Mouse (Mus musculus): ENCODE measurements around the gene Gpa33. TPM values are rescaled to one million over a fixed set of nuclear protein-coding genes. Genes with fewer than 3 reads are reported as not detected.

The Gpa33 gene
- total RNA-seq, 2 experiments from 2014 or later: not detected

DNA sequence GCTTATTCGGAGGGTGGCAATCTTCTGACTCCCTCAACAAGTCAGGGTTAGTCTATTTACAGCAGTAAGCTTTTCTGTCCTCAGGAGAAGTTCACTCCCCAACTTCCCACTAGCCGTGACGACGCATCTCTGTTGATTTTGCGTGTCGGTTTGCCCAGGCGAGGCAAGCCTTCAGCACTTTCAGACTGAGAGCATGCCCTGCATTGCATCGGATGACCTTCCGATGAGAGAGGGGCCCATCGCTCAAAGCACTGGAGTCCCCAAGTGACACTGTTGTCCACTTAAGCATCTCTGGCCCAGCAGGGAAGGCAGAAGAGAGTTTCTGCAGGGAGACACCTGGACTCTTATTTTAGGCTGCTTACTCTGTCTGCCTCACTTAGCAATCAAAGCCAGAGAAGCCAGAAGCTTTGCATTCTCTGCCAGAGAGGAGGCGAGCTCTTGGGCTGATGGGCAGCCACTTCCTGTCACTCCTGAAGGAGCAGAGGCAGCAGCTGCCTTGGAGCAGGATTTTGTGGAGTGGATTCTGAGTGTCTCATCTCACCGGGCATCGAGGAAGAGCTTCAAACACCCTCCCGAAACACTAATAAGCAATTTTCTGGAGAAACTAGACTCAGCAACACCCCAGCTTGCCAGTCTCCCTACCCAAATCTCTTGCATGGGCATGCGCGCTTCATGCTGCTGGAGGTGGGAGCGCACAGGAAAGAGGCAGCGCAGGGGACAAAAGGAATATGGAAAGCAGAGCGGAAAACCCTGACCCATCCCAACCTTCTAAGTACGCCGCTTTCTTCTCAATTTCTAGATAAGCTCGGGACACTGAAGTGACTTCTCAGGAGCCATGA is 54.6 kb downstream of the Gpa33 start:
- Histone ChIP-seq H3K27ac (peak overlapping the region; percentile 70), H3K4me3 (no peak overlapping the region; the same call in 1 of the 2 replicates)
- DNase-seq (ENCODE audit: low spot score in 2 of 2): no peak
- TF ChIP-seq CTCF (conservative IDR thresholded peaks at IDR 0.05): no peak

DNA sequence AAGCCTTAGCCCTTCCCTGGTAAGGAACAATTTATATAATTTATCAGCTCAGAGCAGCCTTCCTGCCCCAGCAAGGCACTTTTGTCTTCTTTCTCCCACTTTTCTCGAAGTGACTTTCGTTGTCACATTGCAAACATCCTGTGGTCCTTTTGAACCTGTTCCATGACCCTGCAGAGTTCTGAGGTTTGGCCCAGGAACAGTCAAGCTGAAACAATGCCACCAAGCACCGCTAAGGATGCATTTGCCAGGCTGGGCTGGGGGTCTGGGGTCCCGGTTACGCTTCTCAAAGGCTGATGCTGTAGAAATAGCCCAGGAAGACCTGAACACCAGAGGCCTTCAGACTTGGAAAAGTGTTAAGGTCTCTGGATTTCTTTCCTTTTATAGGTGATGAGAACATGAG is 55.3 kb downstream of the Gpa33 start:
- Histone ChIP-seq H3K27ac (peak overlapping the region; percentile 70), H3K4me3 (no peak overlapping the region)
- no peak for TF ChIP-seq CTCF (conservative IDR thresholded peaks at IDR 0.05)
- no peak for DNase-seq (ENCODE audit: low spot score in 2 of 2)

DNA sequence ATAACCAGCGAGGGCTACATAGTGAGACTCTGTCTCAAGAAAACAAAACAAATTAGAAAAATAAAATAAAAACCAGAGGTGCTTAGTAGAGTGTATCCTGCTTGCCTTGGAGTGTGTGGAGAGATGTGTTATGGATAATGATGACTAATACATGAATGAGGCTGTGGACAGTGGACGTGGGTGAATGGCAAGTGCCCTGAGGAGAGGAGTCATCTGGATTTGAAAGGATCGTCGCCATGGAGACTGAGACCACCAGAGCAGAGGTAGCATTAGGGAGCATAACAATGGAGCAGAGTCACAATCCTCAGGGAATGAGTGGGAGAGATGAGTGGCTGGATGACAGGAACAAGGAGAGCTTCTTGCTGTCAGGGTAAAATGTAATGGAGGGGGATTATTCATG is 59.8 kb downstream of the Gpa33 start:
- DNase-seq (ENCODE audit: low spot score in 2 of 2): no peak
- H3K27ac ChIP-seq: no peak overlapping the region
- H3K4me3 ChIP-seq: no peak overlapping the region
- no peak for TF ChIP-seq CTCF (conservative IDR thresholded peaks at IDR 0.05)

DNA sequence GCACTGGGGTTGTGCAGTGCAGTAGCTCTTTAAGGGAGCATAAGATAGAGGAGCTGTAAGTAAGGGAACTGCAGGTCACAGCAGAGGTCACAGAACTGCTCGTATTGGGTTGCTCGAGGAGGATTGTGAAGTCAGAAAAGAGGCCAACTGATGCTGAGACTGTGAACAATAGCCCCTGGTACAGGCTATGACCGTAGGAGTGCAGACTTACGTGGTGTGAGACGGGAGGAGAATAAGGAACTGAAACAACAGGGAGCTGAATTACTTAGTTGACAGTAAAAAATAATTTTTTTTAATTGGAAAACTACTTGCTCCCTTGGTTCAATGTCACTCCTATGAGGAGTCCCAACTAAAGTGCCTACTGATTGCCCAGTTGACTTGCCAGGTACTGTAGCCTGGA is 74.1 kb downstream of the Gpa33 start:
- H3K27ac ChIP-seq: no peak overlapping the region
- no peak for TF ChIP-seq CTCF (conservative IDR thresholded peaks at IDR 0.05)
- DNase-seq (ENCODE audit: low spot score in 2 of 2): no peak
- H3K4me3 ChIP-seq: no peak overlapping the region

DNA sequence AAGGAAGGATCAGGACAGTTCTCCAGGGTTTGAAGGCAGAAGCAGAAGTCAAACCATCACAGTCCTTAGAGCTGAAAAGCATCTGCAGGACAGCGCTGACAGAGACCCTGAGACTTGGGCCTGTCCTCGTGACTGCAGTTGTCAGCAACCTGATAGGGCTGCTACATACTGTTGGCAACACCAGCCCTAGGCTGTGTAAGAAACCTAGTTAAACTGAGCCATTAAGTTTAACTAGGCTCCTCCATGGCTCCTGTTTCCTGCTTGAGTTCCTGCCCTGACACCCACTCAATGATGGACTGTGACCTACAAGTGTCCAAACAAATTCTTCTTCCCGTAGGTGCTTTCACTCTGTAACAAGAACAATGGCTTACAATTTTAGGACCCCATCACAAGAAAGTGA is 75.1 kb downstream of the Gpa33 start:
- no peak for DNase-seq (ENCODE audit: low spot score in 2 of 2)
- Histone ChIP-seq H3K27ac (no peak overlapping the region), H3K4me3 (no peak overlapping the region)
- no peak for TF ChIP-seq CTCF (conservative IDR thresholded peaks at IDR 0.05)

DNA sequence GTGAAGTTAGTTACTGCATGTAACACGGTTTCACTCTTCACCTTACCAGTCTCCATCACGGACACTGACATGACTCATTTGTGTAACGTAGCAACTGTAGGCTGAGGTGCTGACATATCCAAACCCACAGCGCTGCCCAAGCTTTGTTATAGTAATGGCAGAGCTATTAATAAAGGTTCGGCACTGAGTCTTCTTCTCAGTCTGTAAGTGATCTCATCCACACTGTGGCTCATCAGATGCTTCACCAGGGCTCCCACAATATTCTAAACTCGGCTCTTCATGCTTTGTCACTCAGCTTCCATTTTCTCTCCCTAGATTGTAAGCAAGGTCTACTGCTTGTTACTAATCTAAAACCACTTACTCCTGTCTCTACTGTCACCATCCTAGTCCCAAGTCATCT is 79.3 kb downstream of the Gpa33 start:
- no peak for TF ChIP-seq CTCF (conservative IDR thresholded peaks at IDR 0.05)
- DNase-seq (ENCODE audit: low spot score in 2 of 2): no peak
- no peak overlapping the region for H3K4me3 ChIP-seq
- H3K27ac ChIP-seq: no peak overlapping the region

DNA sequence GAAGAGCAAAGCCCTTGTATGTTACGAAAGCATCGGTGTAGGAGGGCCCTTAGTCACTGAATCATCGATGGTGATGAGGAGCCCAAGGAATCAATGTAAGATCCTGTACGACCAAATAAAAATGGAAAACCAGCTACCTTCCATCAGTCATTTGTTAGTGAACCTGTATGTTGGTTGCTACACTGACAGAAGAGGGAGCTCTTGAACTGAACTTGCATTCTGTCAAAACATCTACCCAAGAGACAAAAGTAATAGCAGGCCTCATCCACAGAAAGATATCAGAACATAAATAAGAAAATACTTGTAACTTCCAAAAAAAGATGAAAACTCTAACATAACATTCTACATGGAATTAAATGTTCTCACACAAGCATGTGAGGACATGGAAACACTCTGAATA is 84.1 kb downstream of the Gpa33 start:
- Histone ChIP-seq H3K27ac (no peak overlapping the region), H3K4me3 (no peak overlapping the region)
- TF ChIP-seq CTCF (conservative IDR thresholded peaks at IDR 0.05): peak; percentile 77
- peak in 1 of 2 experiments; percentile 4 for DNase-seq (ENCODE audit: low spot score in 2 of 2)

Other genes with a start within 250 kb of the Gpa33 start
- 10 to 100 TPM; 15.2 to 22.4 TPM for gene Pou2f1, start 127.6 kb upstream of the Gpa33 start, total RNA-seq (2021)
- not detected for gene Dusp27, start 2.3 kb upstream of the Gpa33 start, total RNA-seq (2021)
- not detected for gene Mael, start 108.5 kb downstream of the Gpa33 start, total RNA-seq (2021)
- 10 to 100 TPM; 71.5 to 73.6 TPM for gene Ildr2, start 123.9 kb downstream of the Gpa33 start, total RNA-seq (2021)
- 10 to 100 TPM; 35.2 to 38.2 TPM for gene Tada1, start 248.9 kb downstream of the Gpa33 start, total RNA-seq (2021)

Measured in layer of hippocampus, adult 2 months (tissue).